ENCODE assay signal across 8 mouse cellular contexts in genomic region chr7:80208026-80208642, GRCm38 (mm10). TPM values are rescaled to one million over a fixed set of nuclear protein-coding genes. Genes with fewer than 3 reads are reported as not detected.
A peak's percentile ranks its signal among the peaks of the same experiment; 100 is the strongest.
DNase-seq lines count a peak whose midpoint lies in the region; ATAC-seq and TF ChIP-seq lines count a peak whose summit lies in the region.

No protein-coding gene starts in this region.

- peak overlapping the region; percentile 62 for H3K9ac ChIP-seq in heart, embryonic 13.5 days
- no peak overlapping the region for H3K9ac ChIP-seq in heart, adult 2 months (ENCODE audit: low read depth, low read length)
- 0 out of 2 replicates have a peak overlapping the region, but pooled peaks have one; percentile 14 for H3K9ac ChIP-seq in kidney, embryonic 15.5 days

- H3K4me2 ChIP-seq in heart, embryonic 13.5 days, result peak overlapping the region; percentile 54
- no peak overlapping the region for H3K4me2 ChIP-seq in kidney, embryonic 15.5 days

- intact Hi-C loops in heart, adult 2 months (cut with DNase I), result no loop called here
- intact Hi-C loops in gastrocnemius, postnatal 14 days (cut with DNase I; ENCODE audit: low total_unique reads), result no loop called here

- DNase-seq in heart, adult 2 months, result no peak
- DNase-seq in embryonic facial prominence, embryonic 10.5 days (ENCODE audit: low spot score), result no peak
- DNase-seq in lung, postnatal 14 days, result peak; percentile 69
- no peak for DNase-seq in cerebellum, adult 9-11 months
- DNase-seq in gastrocnemius, postnatal 14 days, result no peak
- no peak for DNase-seq in adrenal gland, postnatal 4 days (ENCODE audit: low spot score in 2 of 2)

- H3K4me3 ChIP-seq in heart, embryonic 13.5 days, result no peak overlapping the region
- H3K4me3 ChIP-seq in heart, adult 2 months, result no peak overlapping the region
- H3K4me3 ChIP-seq in embryonic facial prominence, embryonic 10.5 days, result no peak overlapping the region
- no peak overlapping the region for H3K4me3 ChIP-seq in kidney, embryonic 15.5 days (replicated peaks)

- no peak for TF ChIP-seq CTCF in heart, adult 2 months (IDR thresholded peaks at IDR 0.05)

- H3K27ac ChIP-seq in heart, embryonic 13.5 days (replicated peaks), result peak overlapping the region; percentile 89
- H3K27ac ChIP-seq in heart, adult 2 months, result no peak overlapping the region
- peak overlapping the region; percentile 66 for H3K27ac ChIP-seq in embryonic facial prominence, embryonic 10.5 days (replicated peaks)
- peak overlapping the region; percentile 78 for H3K27ac ChIP-seq in kidney, embryonic 15.5 days

- H3K79me2 ChIP-seq in heart, adult 2 months (replicated peaks; ENCODE audit: control insufficient read depth, insufficient read depth, low read length), result no peaks in the 10 kb centered on the region

- no peaks in the 10 kb centered on the region for H3K9me3 ChIP-seq in heart, embryonic 13.5 days
- no peaks in the 10 kb centered on the region for H3K9me3 ChIP-seq in embryonic facial prominence, embryonic 10.5 days
- no peaks in the 10 kb centered on the region for H3K9me3 ChIP-seq in kidney, embryonic 15.5 days (replicated peaks)

- ATAC-seq in heart, embryonic 13.5 days (ENCODE audit: extremely low read depth, insufficient number of reproducible peaks, low FRiP score, low TSS enrichment), result no peak
- ATAC-seq in kidney, embryonic 15.5 days (replicated peaks; ENCODE audit: low FRiP score), result no peak; the same call in 1 of the 2 replicates

- H3K27me3 ChIP-seq in heart, embryonic 13.5 days (replicated peaks), result no peaks in the 10 kb centered on the region
- H3K27me3 ChIP-seq in heart, adult 2 months (ENCODE audit: control insufficient read depth, insufficient read depth, low read length), result no peaks in the 10 kb centered on the region
- no peaks in the 10 kb centered on the region for H3K27me3 ChIP-seq in embryonic facial prominence, embryonic 10.5 days (replicated peaks; ENCODE audit: low read depth, poor library complexity, severe bottlenecking)
- H3K27me3 ChIP-seq in kidney, embryonic 15.5 days, result no peaks in the 10 kb centered on the region

- peaks cover 4% of the 10 kb centered on the region for H3K36me3 ChIP-seq in heart, embryonic 13.5 days
- H3K36me3 ChIP-seq in heart, adult 2 months (ENCODE audit: control insufficient read depth, insufficient read depth, low read length), result no peaks in the 10 kb centered on the region
- H3K36me3 ChIP-seq in embryonic facial prominence, embryonic 10.5 days (replicated peaks), result peaks cover 7% of the 10 kb centered on the region
- peaks cover under 1% of the 10 kb centered on the region for H3K36me3 ChIP-seq in kidney, embryonic 15.5 days

- 54% methylated on average over 18 of the region's 18 CpGs for WGBS in heart, embryonic 13.5 days
- WGBS in heart, adult 2 months, result 58% methylated on average over 18 of the region's 18 CpGs
- 79% methylated on average over 18 of the region's 18 CpGs for WGBS in embryonic facial prominence, embryonic 10.5 days
- 77% methylated on average over 18 of the region's 18 CpGs for WGBS in kidney, embryonic 15.5 days

- TF ChIP-seq EP300 in heart, adult 2 months (IDR thresholded peaks at IDR 0.05; ENCODE audit: insufficient read depth, low read depth, low read length), result no peak

- no peak for TF ChIP-seq POLR2A in heart, adult 2 months (IDR thresholded peaks at IDR 0.05; ENCODE audit: insufficient read depth, low read depth, low read length)

- peaks cover 75% of the 10 kb centered on the region for H3K4me1 ChIP-seq in heart, embryonic 13.5 days
- H3K4me1 ChIP-seq in heart, adult 2 months (ENCODE audit: control insufficient read depth, insufficient read depth, low read length), result peaks cover 7% of the 10 kb centered on the region
- peaks cover 67% of the 10 kb centered on the region for H3K4me1 ChIP-seq in embryonic facial prominence, embryonic 10.5 days
- H3K4me1 ChIP-seq in kidney, embryonic 15.5 days, result peaks cover 70% of the 10 kb centered on the region

RNA-seq across cellular contexts. Expression of gene Sema4b, which starts 21.5 kb away (rescaled TPM):
- polyA plus RNA-seq in heart, embryonic 13.5 days (2015; fragmentation: Nextera tagmentation; extraction: Ambion mirVana), result 9.9 and 11.3 TPM in 2 replicates
- 10 to 100 TPM; 10.5 to 11.4 TPM for total RNA-seq in heart, adult 2 months (2021)
- 10.5 and 12.3 TPM in 2 replicates for polyA plus RNA-seq in heart, adult 2 months (2012; rRNA removed)
- 11.4 and 11.9 TPM in 2 replicates for polyA plus RNA-seq in embryonic facial prominence, embryonic 10.5 days (2016; fragmentation: Nextera tagmentation; extraction: Ambion mirVana)
- 17.1 and 21.9 TPM in 2 replicates for polyA plus RNA-seq in kidney, embryonic 15.5 days (2015; fragmentation: Nextera tagmentation; extraction: Ambion mirVana)
- 1 to 10 TPM; 1.9 to 2.5 TPM for total RNA-seq in gastrocnemius, postnatal 14 days (2021)
- 10 to 100 TPM; 62.1 to 66.9 TPM for total RNA-seq in adrenal gland, postnatal 4 days (2021)

RNA-seq across cellular contexts. Expression of gene Cib1, which starts 24.5 kb away (rescaled TPM):
- polyA plus RNA-seq in heart, embryonic 13.5 days (2015; fragmentation: Nextera tagmentation; extraction: Ambion mirVana), result 54.2 and 57.9 TPM in 2 replicates
- 10 to 100 TPM; 14.1 to 16.1 TPM for total RNA-seq in heart, adult 2 months (2021)
- 35.1 and 38.4 TPM in 2 replicates for polyA plus RNA-seq in heart, adult 2 months (2012; rRNA removed)
- polyA plus RNA-seq in embryonic facial prominence, embryonic 10.5 days (2016; fragmentation: Nextera tagmentation; extraction: Ambion mirVana), result 67.4 and 70.8 TPM in 2 replicates
- 108 and 122 TPM in 2 replicates for polyA plus RNA-seq in kidney, embryonic 15.5 days (2015; fragmentation: Nextera tagmentation; extraction: Ambion mirVana)
- 10 to 100 TPM in 1 of 2 experiments, 1 to 10 TPM in 1; 9.4 to 11.3 TPM for total RNA-seq in gastrocnemius, postnatal 14 days (2021)
- 10 to 100 TPM; 50.5 to 52.1 TPM for total RNA-seq in adrenal gland, postnatal 4 days (2021)

RNA-seq across cellular contexts. Expression of gene Gdpgp1, which starts 24.5 kb away (rescaled TPM):
- 3.3 and 3.7 TPM in 2 replicates for polyA plus RNA-seq in heart, embryonic 13.5 days (2015; fragmentation: Nextera tagmentation; extraction: Ambion mirVana)
- total RNA-seq in heart, adult 2 months (2021), result 1 to 10 TPM; 1.5 to 2.2 TPM
- 1.4 and 1.5 TPM in 2 replicates for polyA plus RNA-seq in heart, adult 2 months (2012; rRNA removed)
- polyA plus RNA-seq in embryonic facial prominence, embryonic 10.5 days (2016; fragmentation: Nextera tagmentation; extraction: Ambion mirVana), result 6.6 and 6.7 TPM in 2 replicates
- 3.5 and 3.9 TPM in 2 replicates for polyA plus RNA-seq in kidney, embryonic 15.5 days (2015; fragmentation: Nextera tagmentation; extraction: Ambion mirVana)
- total RNA-seq in gastrocnemius, postnatal 14 days (2021), result 1 to 10 TPM; 1.1 to 1.5 TPM
- 1 to 10 TPM; 5.0 to 5.1 TPM for total RNA-seq in adrenal gland, postnatal 4 days (2021)

RNA-seq across cellular contexts. Expression of gene Ttll13, which starts 38.0 kb away (rescaled TPM):
- 0.62 and 0.82 TPM in 2 replicates for polyA plus RNA-seq in heart, embryonic 13.5 days (2015; fragmentation: Nextera tagmentation; extraction: Ambion mirVana)
- under 1 TPM; 0.23 to 0.39 TPM for total RNA-seq in heart, adult 2 months (2021)
- 0.20 and 0.23 TPM in 2 replicates for polyA plus RNA-seq in heart, adult 2 months (2012; rRNA removed)
- 0.57 and 0.89 TPM in 2 replicates for polyA plus RNA-seq in embryonic facial prominence, embryonic 10.5 days (2016; fragmentation: Nextera tagmentation; extraction: Ambion mirVana)
- 1.2 and 2.1 TPM in 2 replicates for polyA plus RNA-seq in kidney, embryonic 15.5 days (2015; fragmentation: Nextera tagmentation; extraction: Ambion mirVana)
- total RNA-seq in gastrocnemius, postnatal 14 days (2021), result under 1 TPM; 0.20 to 0.33 TPM
- 1 to 10 TPM; 3.2 to 4.5 TPM for total RNA-seq in adrenal gland, postnatal 4 days (2021)

RNA-seq across cellular contexts. Expression of gene Ngrn, which starts 52.9 kb away (rescaled TPM):
- polyA plus RNA-seq in heart, embryonic 13.5 days (2015; fragmentation: Nextera tagmentation; extraction: Ambion mirVana), result 37.0 and 37.9 TPM in 2 replicates
- total RNA-seq in heart, adult 2 months (2021), result 10 to 100 TPM; 22.9 to 27.2 TPM
- 16.8 and 26.2 TPM in 2 replicates for polyA plus RNA-seq in heart, adult 2 months (2012; rRNA removed)
- 42.7 and 43.2 TPM in 2 replicates for polyA plus RNA-seq in embryonic facial prominence, embryonic 10.5 days (2016; fragmentation: Nextera tagmentation; extraction: Ambion mirVana)
- polyA plus RNA-seq in kidney, embryonic 15.5 days (2015; fragmentation: Nextera tagmentation; extraction: Ambion mirVana), result 47.5 and 48.3 TPM in 2 replicates
- 10 to 100 TPM; 20.6 to 21.5 TPM for total RNA-seq in gastrocnemius, postnatal 14 days (2021)
- total RNA-seq in adrenal gland, postnatal 4 days (2021), result 10 to 100 TPM; 52.0 to 58.2 TPM
